Mouse (Mus musculus): Measurements from ENCODE around the gene Clca3a2. TPM values are rescaled to one million over a fixed set of nuclear protein-coding genes. Genes with fewer than 3 reads are reported as not detected.
"Not testable (repeated sequence)": the region's sequence is repeated elsewhere in the genome, so short reads cannot be mapped to it uniquely, and the experiment has no call there.

Clca3a2 gene
- total and polyA plus RNA-seq, 3 experiments, result not detected

DNA sequence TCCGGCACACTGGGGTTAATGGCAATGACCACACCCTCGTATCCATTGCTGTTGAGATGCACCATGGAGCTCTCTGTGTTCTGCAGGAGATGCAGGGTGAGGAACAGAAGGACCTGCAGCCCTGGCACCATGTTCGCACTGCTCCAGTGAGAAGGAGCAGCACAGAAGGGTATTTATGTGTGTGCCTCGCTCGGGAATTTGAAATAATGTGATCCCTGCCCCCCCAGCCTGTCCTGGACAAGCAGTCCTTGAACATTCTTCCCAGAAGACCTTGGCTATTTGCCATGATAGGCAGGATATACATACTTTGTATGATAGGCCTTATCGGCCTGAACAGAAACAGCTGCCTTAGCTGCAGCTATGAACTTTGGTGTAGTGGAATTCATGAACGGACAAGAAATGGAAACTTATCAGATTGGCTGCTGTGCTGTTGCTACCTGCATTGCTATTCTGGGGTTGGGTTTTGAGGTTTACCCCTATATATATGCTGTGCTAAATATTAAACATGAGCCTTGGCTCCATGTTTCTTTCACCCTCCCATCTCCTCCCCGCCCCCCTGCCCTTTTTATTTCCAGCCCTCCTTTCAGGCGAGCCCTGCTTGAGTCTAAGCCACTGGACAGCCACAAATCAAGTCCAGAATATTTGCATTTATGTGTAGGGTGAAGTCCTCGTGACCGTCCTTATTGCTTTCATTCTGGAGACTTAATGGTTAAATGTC, 58.5 kb downstream of the Clca3a2 start, which contains the start of gene Clca3a1:
Gene Clca3a1 (minus strand): TSS at position 386 of the 718 bp plus-strand sequence.
- H3K27ac ChIP-seq (ENCODE audit: insufficient read depth, low read depth), result no peak within 1 kb of the TSS
- TF ChIP-seq CHD1 (IDR thresholded peaks at IDR 0.05; ENCODE audit: low read depth, low read length) (no peak), MXI1 (IDR thresholded peaks at IDR 0.05; ENCODE audit: low read depth, low read length) (no peak), MAX (IDR thresholded peaks at IDR 0.05; ENCODE audit: low read length) (no peak), TBP (conservative IDR thresholded peaks at IDR 0.05; ENCODE audit: low read depth, low read length) (no peak), IRF4 (IDR thresholded peaks at IDR 0.05; ENCODE audit: low read depth, low read length) (no peak), POLR2AphosphoS2 (IDR thresholded peaks at IDR 0.05; ENCODE audit: low read depth, low read length) (no peak), TCF12 (IDR thresholded peaks at IDR 0.05; ENCODE audit: low read depth, low read length) (no peak)
- dilution Hi-C loops (cut with MboI; ENCODE audit: extremely low pct_ligation_motif_present, extremely low pct_unique_long_range_greater_than_20kb, low sequenced_read_pairs), result no loop called here
- no peaks in the 10 kb centered on the region for H3K27me3 ChIP-seq (replicated peaks)
- no peak within 1 kb of the TSS for H3K4me3 ChIP-seq (replicated peaks in 1 of 3; ENCODE audit: low read depth in 2 of 3, low read length in 2 of 3, poor library complexity in 1 of 3)
- H3K4me2 ChIP-seq (ENCODE audit: insufficient read depth, low read depth, poor library complexity, severe bottlenecking), result no peak within 1 kb of the TSS
- H3K4me1 ChIP-seq (ENCODE audit: control insufficient read depth in 1 of 2, insufficient read depth in 2 of 2), result no peaks in the 10 kb centered on the region
- no peaks in the 10 kb centered on the region for H3K79me2 ChIP-seq (replicated peaks; ENCODE audit: control insufficient read depth, extremely low read depth, insufficient read depth, poor library complexity, severe bottlenecking)
- no peak within 1 kb of the TSS for H3K9ac ChIP-seq (ENCODE audit: insufficient read depth, low read depth)
- DNase-seq (ENCODE audit: extremely low read depth), result no peak
- H3K9me3 ChIP-seq (replicated peaks; ENCODE audit: low read length), result no peaks in the 10 kb centered on the region
- in situ Hi-C loops (cut with MboI; ENCODE audit: low pct_ligation_motif_present, low pct_unique_long_range_greater_than_20kb, low sequenced_read_pairs), result no loop called here
- H3K36me3 ChIP-seq (replicated peaks in 1 of 2; ENCODE audit: control insufficient read depth in 1 of 2, insufficient read depth in 1 of 2, low read length in 1 of 2), result no peaks in the 10 kb centered on the region

GRCm38 (mm10) chr3:144759719-144760118, 59.6 kb downstream of the Clca3a2 start:
- dilution Hi-C loops (cut with MboI; ENCODE audit: extremely low pct_ligation_motif_present, extremely low pct_unique_long_range_greater_than_20kb, low sequenced_read_pairs), result no loop called here

DNA sequence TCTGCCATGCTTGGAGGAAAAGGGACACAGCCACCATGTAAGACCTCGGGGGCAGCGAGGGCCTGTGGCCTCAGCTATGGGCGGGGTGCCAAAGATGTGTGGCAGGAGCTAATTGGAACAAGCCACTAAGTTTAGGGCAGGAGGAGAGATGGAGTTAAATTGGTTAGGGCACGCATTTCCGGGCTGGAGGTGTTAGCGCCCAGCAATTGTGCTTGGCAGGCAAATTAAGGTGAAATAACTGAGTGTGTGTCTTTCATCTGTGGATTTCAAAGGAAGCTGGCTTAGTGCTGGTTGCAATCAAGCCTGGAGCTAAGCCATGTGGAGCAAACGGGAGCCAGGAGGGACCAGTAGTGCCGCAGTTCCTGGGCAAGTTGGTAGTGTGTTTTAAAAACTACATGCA, 63.2 kb downstream of the Clca3a2 start:
- H3K4me2 ChIP-seq (ENCODE audit: insufficient read depth, low read depth, poor library complexity, severe bottlenecking); H3K4me3 ChIP-seq (replicated peaks in 1 of 3; ENCODE audit: low read depth in 2 of 3, low read length in 2 of 3, poor library complexity in 1 of 3); H3K9me3 ChIP-seq (replicated peaks; ENCODE audit: low read length); H3K27me3 ChIP-seq (replicated peaks); H3K9ac ChIP-seq (ENCODE audit: insufficient read depth, low read depth); H3K79me2 ChIP-seq (replicated peaks; ENCODE audit: control insufficient read depth, extremely low read depth, insufficient read depth, poor library complexity, severe bottlenecking); H3K4me1 ChIP-seq (ENCODE audit: control insufficient read depth in 1 of 2, insufficient read depth in 2 of 2); dilution Hi-C loops (cut with MboI; ENCODE audit: extremely low pct_ligation_motif_present, extremely low pct_unique_long_range_greater_than_20kb, low sequenced_read_pairs); H3K36me3 ChIP-seq (replicated peaks in 1 of 2; ENCODE audit: control insufficient read depth in 1 of 2, insufficient read depth in 1 of 2, low read length in 1 of 2); H3K27ac ChIP-seq (ENCODE audit: insufficient read depth, low read depth); in situ Hi-C loops (cut with MboI; ENCODE audit: low pct_ligation_motif_present, low pct_unique_long_range_greater_than_20kb, low sequenced_read_pairs); DNase-seq (ENCODE audit: extremely low read depth): not testable (repeated sequence)

More at GRCm38 (mm10) chr3:144759719-144760118, 59.6 kb downstream of the Clca3a2 start:
- Histone ChIP-seq H3K36me3 (replicated peaks in 1 of 2; ENCODE audit: control insufficient read depth in 1 of 2, insufficient read depth in 1 of 2, low read length in 1 of 2) (no peaks in the 10 kb centered on the region), H3K4me3 (replicated peaks in 1 of 3; ENCODE audit: low read depth in 2 of 3, low read length in 2 of 3, poor library complexity in 1 of 3) (no peak overlapping the region), H3K4me1 (ENCODE audit: control insufficient read depth in 1 of 2, insufficient read depth in 2 of 2) (no peaks in the 10 kb centered on the region), H3K27me3 (replicated peaks) (no peaks in the 10 kb centered on the region), H3K4me2 (ENCODE audit: insufficient read depth, low read depth, poor library complexity, severe bottlenecking) (no peak overlapping the region), H3K79me2 (replicated peaks; ENCODE audit: control insufficient read depth, extremely low read depth, insufficient read depth, poor library complexity, severe bottlenecking) (no peaks in the 10 kb centered on the region), H3K27ac (ENCODE audit: insufficient read depth, low read depth) (no peak overlapping the region), H3K9me3 (replicated peaks; ENCODE audit: low read length) (no peaks in the 10 kb centered on the region), H3K9ac (ENCODE audit: insufficient read depth, low read depth) (no peak overlapping the region)
- TF ChIP-seq ZNF384 (IDR thresholded peaks at IDR 0.05; ENCODE audit: low read depth, low read length), result no peak
- TF ChIP-seq JUN (IDR thresholded peaks at IDR 0.05; ENCODE audit: insufficient read depth, low read depth, low read length), result no peak
- TF ChIP-seq SIN3A (IDR thresholded peaks at IDR 0.05; ENCODE audit: low read length), result no peak
- TF ChIP-seq CTCF (conservative IDR thresholded peaks at IDR 0.05 in 1 of 2, IDR thresholded peaks at IDR 0.05 in 1 of 2; ENCODE audit: low read depth in 2 of 2, low read length in 2 of 2), result no peak
- TF ChIP-seq RAD21 (IDR thresholded peaks at IDR 0.05; ENCODE audit: low read depth, low read length), result no peak
- no peak for TF ChIP-seq MAFK (IDR thresholded peaks at IDR 0.05; ENCODE audit: insufficient replicate concordance, low read length)
- no peak for TF ChIP-seq GABPA (IDR thresholded peaks at IDR 0.05; ENCODE audit: insufficient replicate concordance, low read depth, low read length)
- TF ChIP-seq RCOR1 (conservative IDR thresholded peaks at IDR 0.05; ENCODE audit: low read depth, low read length), result no peak
- TF ChIP-seq UBTF (IDR thresholded peaks at IDR 0.05; ENCODE audit: low read depth, low read length), result no peak
- TF ChIP-seq EP300 (IDR thresholded peaks at IDR 0.05; ENCODE audit: low read length), result no peak
- TF ChIP-seq E2F4 (IDR thresholded peaks at IDR 0.05; ENCODE audit: insufficient replicate concordance, low read depth, low read length), result no peak
- TF ChIP-seq TCF12 (IDR thresholded peaks at IDR 0.05; ENCODE audit: low read depth, low read length), result no peak
- in situ Hi-C loops (cut with MboI; ENCODE audit: low pct_ligation_motif_present, low pct_unique_long_range_greater_than_20kb, low sequenced_read_pairs), result no loop called here
- no peak for DNase-seq (ENCODE audit: extremely low read depth)

Data from CH12.LX (cell line).